In genomic region chr13:117234486-117234885, GRCm38 (mm10) we compare ENCODE assay signal across 10 mouse cellular contexts. TPM values are rescaled to one million over a fixed set of nuclear protein-coding genes. Genes with fewer than 3 reads are reported as not detected.
"Had no signal": no experiment of that assay in that cellular context is flagged by ENCODE, and none has a peak within 500 bp of the region (broad histone marks: within the 10 kb centered on the region; RNA-seq: fewer than 3 reads in every experiment).

No protein-coding gene starts in this region.

- H3K9me3 ChIP-seq: liver, embryonic 13.5 days; midbrain, embryonic 13.5 days; stomach, embryonic 15.5 days had no signal

- H3K4me3 ChIP-seq: left cerebral cortex, adult 2 months; liver, embryonic 13.5 days; midbrain, embryonic 13.5 days; stomach, embryonic 15.5 days had no signal

- DNase-seq: liver; liver, embryonic 13.5 days; liver, postnatal 0 days; right cerebral cortex, postnatal 14 days; thymus, adult 2 months; thymus, postnatal 25 days had no signal

- H3K27ac ChIP-seq: left cerebral cortex, adult 2 months; liver, embryonic 13.5 days; midbrain, embryonic 13.5 days; stomach, embryonic 15.5 days had no signal

- H3K36me3 ChIP-seq: liver, embryonic 13.5 days; midbrain, embryonic 13.5 days; stomach, embryonic 15.5 days had no signal

- H3K27me3 ChIP-seq: liver, embryonic 13.5 days; midbrain, embryonic 13.5 days; stomach, embryonic 15.5 days had no signal

- ATAC-seq: liver, postnatal 0 days; midbrain, embryonic 13.5 days had no signal

- H3K4me2 ChIP-seq: liver, embryonic 13.5 days; midbrain, embryonic 13.5 days; stomach, embryonic 15.5 days had no signal

- H3K9ac ChIP-seq: liver, embryonic 13.5 days; liver, postnatal 0 days; midbrain, embryonic 13.5 days; stomach, embryonic 15.5 days had no signal

RNA-seq across cellular contexts. Expression of gene Gm17509, which starts 13.6 kb away (rescaled TPM):
- polyA plus RNA-seq: liver, embryonic 13.5 days; liver, postnatal 0 days; lung, embryonic 16.5 days; stomach, embryonic 15.5 days had no signal
